Mouse (Mus musculus): ENCODE results near the gene Gemin8. TPM values are rescaled to one million over a fixed set of nuclear protein-coding genes. Genes with fewer than 3 reads are reported as not detected.

Gemin8 gene
- polyA plus RNA-seq, 1 experiment, result 13.8 TPM

GRCm38 (mm10) chrX:166236131-166236530, 65.9 kb downstream of the Gemin8 start:
- H3K27ac ChIP-seq (ENCODE audit: insufficient read depth, low read length), result no peak overlapping the region
- no peak overlapping the region for H3K4me3 ChIP-seq (ENCODE audit: low read depth, low read length)
- H3K4me1 ChIP-seq (ENCODE audit: control insufficient read depth, insufficient read depth, low read length), result no peaks in the 10 kb centered on the region
- H3K27me3 ChIP-seq (ENCODE audit: control insufficient read depth, insufficient read depth, low read length, poor library complexity, severe bottlenecking), result 0 out of 2 replicates have a peak, but pooled peaks cover 4% of the 10 kb centered on the region
- H3K9ac ChIP-seq (ENCODE audit: low read depth, poor library complexity, severe bottlenecking), result no peak overlapping the region
- TF ChIP-seq CTCF (IDR thresholded peaks at IDR 0.05; ENCODE audit: low read depth, low read length) (no peak), EP300 (IDR thresholded peaks at IDR 0.05; ENCODE audit: insufficient read depth, low read depth, low read length) (no peak)
- H3K9me3 ChIP-seq (replicated peaks; ENCODE audit: control insufficient read depth, insufficient read depth, low read length, poor library complexity, severe bottlenecking), result no peaks in the 10 kb centered on the region
- H3K36me3 ChIP-seq (ENCODE audit: control insufficient read depth, insufficient read depth, low read length, poor library complexity, severe bottlenecking), result no peaks in the 10 kb centered on the region

- Histone ChIP-seq H3K36me3 (ENCODE audit: control insufficient read depth, insufficient read depth, low read length, poor library complexity, severe bottlenecking) (no peaks in the 10 kb centered on the region), H3K9ac (ENCODE audit: low read depth, poor library complexity, severe bottlenecking) (peak within 1 kb of the TSS; percentile 34; the same call in 1 of the 2 replicates), H3K9me3 (replicated peaks; ENCODE audit: control insufficient read depth, insufficient read depth, low read length, poor library complexity, severe bottlenecking) (no peaks in the 10 kb centered on the region), H3K4me1 (ENCODE audit: control insufficient read depth, insufficient read depth, low read length) (no peaks in the 10 kb centered on the region), H3K27ac (ENCODE audit: insufficient read depth, low read length) (no peak within 1 kb of the TSS), H3K4me3 (ENCODE audit: low read depth, low read length) (peak within 1 kb of the TSS; percentile 57), H3K27me3 (ENCODE audit: control insufficient read depth, insufficient read depth, low read length, poor library complexity, severe bottlenecking) (0 out of 2 replicates have a peak, but pooled peaks cover 4% of the 10 kb centered on the region)
- no peak for TF ChIP-seq CTCF (IDR thresholded peaks at IDR 0.05; ENCODE audit: low read depth, low read length)
- no peak for TF ChIP-seq EP300 (IDR thresholded peaks at IDR 0.05; ENCODE audit: insufficient read depth, low read depth, low read length)
- no peak for TF ChIP-seq POLR2A (IDR thresholded peaks at IDR 0.05; ENCODE audit: insufficient read depth, low read length)
These were observed 68.7 kb downstream of the Gemin8 start, which contains the start of gene Gpm6b for GRCm38 (mm10) chrX:166238831-166239460. Gene Gpm6b (plus strand): TSS chrX:166238911.

- Histone ChIP-seq H3K4me3 (ENCODE audit: low read depth, low read length) (peak overlapping the region; percentile 57), H3K9ac (ENCODE audit: low read depth, poor library complexity, severe bottlenecking) (no peak overlapping the region), H3K9me3 (replicated peaks; ENCODE audit: control insufficient read depth, insufficient read depth, low read length, poor library complexity, severe bottlenecking) (no peaks in the 10 kb centered on the region), H3K27ac (ENCODE audit: insufficient read depth, low read length) (no peak overlapping the region), H3K27me3 (ENCODE audit: control insufficient read depth, insufficient read depth, low read length, poor library complexity, severe bottlenecking) (0 out of 2 replicates have a peak, but pooled peaks cover 4% of the 10 kb centered on the region), H3K4me1 (ENCODE audit: control insufficient read depth, insufficient read depth, low read length) (no peaks in the 10 kb centered on the region), H3K36me3 (ENCODE audit: control insufficient read depth, insufficient read depth, low read length, poor library complexity, severe bottlenecking) (no peaks in the 10 kb centered on the region)
- no peak for TF ChIP-seq EP300 (IDR thresholded peaks at IDR 0.05; ENCODE audit: insufficient read depth, low read depth, low read length)
- no peak for TF ChIP-seq CTCF (IDR thresholded peaks at IDR 0.05; ENCODE audit: low read depth, low read length)
- TF ChIP-seq POLR2A (IDR thresholded peaks at IDR 0.05; ENCODE audit: insufficient read depth, low read length), result no peak
These were observed 69.3 kb downstream of the Gemin8 start for GRCm38 (mm10) chrX:166239520-166239919.

Other genes starting within 250 kb of the Gemin8 start
- 2.0 and 3.3 TPM in 2 replicates for gene Gpm6b, start 68.5 kb downstream of the Gemin8 start, polyA plus RNA-seq (2011; ENCODE audit: insufficient read depth, insufficient read length, low read depth, missing spikeins)